19 mouse cellular contexts compared by ENCODE assay signal in the genomic region with DNA sequence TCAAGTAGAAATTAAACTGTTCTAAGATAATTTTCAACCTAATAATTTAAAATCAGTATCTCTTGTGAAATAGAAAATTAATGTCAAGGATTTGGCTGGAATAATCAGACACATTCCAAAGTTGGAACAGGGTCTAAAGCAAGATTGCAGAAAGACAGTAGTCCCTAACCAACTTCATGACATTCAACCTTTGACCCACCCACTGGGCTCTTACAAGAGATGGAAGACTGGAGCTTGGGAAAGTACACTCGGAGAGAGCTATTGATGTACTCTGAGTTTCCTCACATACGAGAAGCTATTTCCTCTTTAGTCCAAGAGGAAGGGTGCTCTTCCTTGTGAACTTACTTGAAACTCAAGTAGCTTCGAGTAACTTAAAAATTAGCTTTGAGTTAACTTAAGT. TPM values are rescaled to one million over a fixed set of nuclear protein-coding genes. Genes with fewer than 3 reads are reported as not detected.
"Had no signal": no experiment of that assay in that cellular context is flagged by ENCODE, and none has a peak within 500 bp of the region (broad histone marks: within the 10 kb centered on the region; RNA-seq: fewer than 3 reads in every experiment).

No protein-coding gene starts in this region.

- H3K27ac ChIP-seq: intestine, embryonic 15.5 days; kidney, postnatal 0 days; left cerebral cortex, adult 2 months; liver, embryonic 13.5 days; macrophage; midbrain, embryonic 12.5 days; midbrain, embryonic 15.5 days; neural tube, embryonic 12.5 days; neural tube, embryonic 15.5 days; stomach, postnatal 0 days had no signal

- H3K4me1 ChIP-seq: intestine, embryonic 15.5 days; liver, embryonic 13.5 days; midbrain, embryonic 12.5 days had no signal

- H3K27me3 ChIP-seq: hindbrain, embryonic 13.5 days; intestine, embryonic 15.5 days; liver, embryonic 13.5 days; midbrain, embryonic 12.5 days; midbrain, embryonic 15.5 days; neural tube, embryonic 12.5 days; neural tube, embryonic 15.5 days had no signal

- H3K36me3 ChIP-seq: hindbrain, embryonic 13.5 days; intestine, embryonic 15.5 days; liver, embryonic 13.5 days; midbrain, embryonic 12.5 days; midbrain, embryonic 15.5 days; neural tube, embryonic 12.5 days; neural tube, embryonic 15.5 days had no signal

- H3K9ac ChIP-seq: hindbrain, embryonic 13.5 days; intestine, embryonic 15.5 days; liver, embryonic 13.5 days; midbrain, embryonic 12.5 days; midbrain, embryonic 15.5 days; neural tube, embryonic 12.5 days; neural tube, embryonic 15.5 days had no signal

- H3K9me3 ChIP-seq: hindbrain, embryonic 13.5 days; intestine, embryonic 15.5 days; liver, embryonic 13.5 days; midbrain, embryonic 12.5 days; midbrain, embryonic 15.5 days; neural tube, embryonic 12.5 days; neural tube, embryonic 15.5 days had no signal

- DNase-seq: layer of hippocampus, postnatal 36 days; liver, embryonic 13.5 days; right cerebral cortex, adult 18-20 months; right cerebral cortex, postnatal 14 days; right cerebral cortex, postnatal 4 days; thymus, adult 2 months; thymus, postnatal 14 days; thymus, postnatal 4 days had no signal

- H3K4me2 ChIP-seq: hindbrain, embryonic 13.5 days; intestine, embryonic 15.5 days; liver, embryonic 13.5 days; midbrain, embryonic 12.5 days; midbrain, embryonic 15.5 days; neural tube, embryonic 12.5 days; neural tube, embryonic 15.5 days had no signal

- H3K4me3 ChIP-seq: hindbrain, embryonic 13.5 days; intestine, embryonic 15.5 days; left cerebral cortex, adult 2 months; liver, embryonic 13.5 days; midbrain, embryonic 12.5 days; midbrain, embryonic 15.5 days; neural tube, embryonic 12.5 days; neural tube, embryonic 15.5 days had no signal

- ATAC-seq: hindbrain, embryonic 16.5 days; intestine, embryonic 15.5 days; midbrain, embryonic 15.5 days had no signal

RNA-seq across cellular contexts. Expression of a gene that starts 56.6 kb away (rescaled TPM):
- polyA plus RNA-seq: macrophage had no signal
